Mouse (Mus musculus) frontal cortex, postnatal 14 days (tissue): ENCODE data around the gene Prdm8.

Experiments used
- DNase-seq, 2 experiments: peaks; one replicate each; pipeline ENCODE4 v3.0.0; 2022; ENCODE audit warnings: low spot score in 2 of 2

Prdm8 gene

DNA sequence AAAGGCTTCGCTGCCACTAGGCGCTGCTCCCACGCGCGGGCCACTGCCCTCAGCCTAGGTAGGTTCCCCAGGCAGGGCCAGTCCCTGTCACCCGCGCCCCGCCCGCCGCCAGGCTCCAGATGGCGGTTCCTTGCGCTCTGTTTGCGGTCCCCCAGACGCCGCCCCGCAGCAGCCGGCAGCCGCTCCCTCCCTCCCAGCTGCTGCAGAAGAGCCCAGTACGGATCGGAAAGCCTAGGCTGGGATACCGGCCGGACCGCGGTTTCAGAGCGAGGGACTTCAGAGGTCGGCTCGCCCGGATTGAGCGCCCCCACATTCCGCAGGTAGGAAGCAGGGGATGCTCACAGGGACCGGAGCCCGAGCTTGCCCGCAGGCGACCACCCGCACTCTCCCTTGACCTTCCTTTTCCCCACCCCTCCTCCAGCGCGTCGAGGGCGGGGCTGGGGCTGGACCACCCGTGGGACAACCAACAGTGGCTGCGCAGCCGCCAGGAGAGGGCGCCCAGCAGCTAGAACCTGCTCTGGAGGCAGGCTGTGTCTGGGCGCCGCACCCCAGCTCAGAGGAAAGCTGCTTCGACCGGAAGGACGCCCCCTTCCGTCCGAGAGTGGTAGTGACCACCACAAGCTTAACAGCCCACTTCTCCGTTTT, at the start of gene Prdm8:
Prdm8 (plus strand) TSS at position 19 of the 645 bp plus-strand sequence.
- DNase-seq, result peak; percentile 62 to 67

DNA sequence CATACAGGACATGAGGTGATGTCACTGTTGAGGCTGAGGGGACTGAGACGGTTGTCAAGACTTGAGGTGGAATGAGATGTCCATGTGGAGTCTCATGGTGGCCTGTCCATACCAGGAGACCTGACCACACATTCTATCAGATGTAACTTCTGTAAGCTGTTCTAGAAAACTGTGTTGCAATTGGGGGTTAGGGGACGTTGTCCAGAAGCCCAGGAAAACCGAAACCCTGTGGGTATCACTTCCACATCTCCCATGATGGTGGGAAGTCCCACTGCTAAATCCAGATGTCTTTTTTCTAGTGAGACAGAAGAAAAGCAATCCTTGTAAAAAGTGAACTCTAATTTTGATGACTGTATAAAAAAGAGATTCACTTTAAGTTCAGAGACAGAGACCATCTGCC, 39.9 kb upstream of the Prdm8 start:
- DNase-seq, result no peak

DNA sequence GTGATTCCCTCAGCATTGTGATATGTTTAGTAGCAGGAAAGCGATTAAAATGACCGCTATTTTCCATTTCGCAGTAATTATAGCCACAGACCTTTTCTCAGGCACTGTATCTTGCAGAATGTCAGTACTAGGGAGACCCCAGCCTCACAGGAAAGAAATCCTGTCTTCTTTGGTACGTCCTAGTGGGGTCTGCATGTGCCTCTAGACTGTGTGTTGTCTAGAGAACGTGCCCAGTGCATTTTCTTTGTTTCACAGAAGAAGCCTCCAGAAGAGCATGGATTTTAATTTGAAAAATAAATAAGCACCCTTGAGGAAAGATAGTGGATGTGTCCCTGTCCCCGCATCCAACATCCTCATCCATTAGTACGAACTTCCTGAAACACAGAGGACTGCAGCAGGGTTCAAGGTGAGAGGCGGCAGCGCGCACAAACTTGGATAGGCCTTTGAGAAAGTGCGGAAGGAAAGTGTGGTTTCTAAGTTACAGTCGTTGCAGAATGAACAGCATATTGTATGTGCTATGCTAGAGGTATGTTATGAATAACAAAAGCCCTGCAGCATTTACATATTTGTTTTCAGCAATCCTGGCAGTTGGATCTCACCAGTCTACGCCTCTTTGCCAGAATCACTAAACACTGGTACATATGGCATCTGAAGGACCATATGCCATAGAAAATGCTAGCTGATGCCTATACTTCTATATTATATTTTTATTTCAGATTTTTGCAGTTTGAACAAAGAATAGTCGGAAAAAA, 28.3 kb upstream of the Prdm8 start:
- no peak for DNase-seq

DNA sequence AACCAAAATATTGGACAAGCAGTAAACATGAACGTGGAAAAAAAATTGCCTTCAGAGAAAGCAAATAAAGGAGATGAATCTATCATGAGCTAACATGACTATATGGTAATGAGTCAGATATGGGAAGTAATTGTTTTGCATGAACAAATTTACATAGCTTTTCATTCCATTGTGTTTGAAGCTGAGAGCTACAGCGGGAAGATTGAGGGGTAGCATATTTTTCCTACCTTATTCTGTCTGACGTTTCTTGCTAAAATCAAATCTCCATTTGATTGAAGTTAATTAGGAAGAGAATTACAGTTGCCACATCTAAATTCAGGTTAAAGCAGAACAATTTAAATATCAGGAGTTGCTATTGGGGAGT, 27.7 kb upstream of the Prdm8 start:
- DNase-seq, result no peak

DNA sequence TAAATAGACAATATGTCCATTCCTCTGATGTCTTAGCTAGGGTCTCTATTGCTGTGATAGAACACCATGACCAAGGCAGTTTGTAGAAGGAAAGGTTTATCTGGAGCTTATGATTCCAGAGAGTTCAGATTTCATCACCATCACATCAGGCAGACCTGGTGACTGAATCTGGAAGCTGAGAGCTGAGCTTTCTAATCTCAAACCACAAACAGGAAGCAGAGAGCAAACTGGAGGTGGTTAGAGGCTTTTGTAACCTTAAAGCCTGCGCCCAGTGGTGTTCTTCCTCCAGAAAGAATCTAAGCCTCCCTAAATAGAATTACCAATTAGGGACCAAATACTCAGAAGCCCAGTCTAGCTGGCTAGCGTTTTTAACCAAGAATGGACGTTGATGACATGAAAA, 20.1 kb upstream of the Prdm8 start:
- DNase-seq, result no peak

DNA sequence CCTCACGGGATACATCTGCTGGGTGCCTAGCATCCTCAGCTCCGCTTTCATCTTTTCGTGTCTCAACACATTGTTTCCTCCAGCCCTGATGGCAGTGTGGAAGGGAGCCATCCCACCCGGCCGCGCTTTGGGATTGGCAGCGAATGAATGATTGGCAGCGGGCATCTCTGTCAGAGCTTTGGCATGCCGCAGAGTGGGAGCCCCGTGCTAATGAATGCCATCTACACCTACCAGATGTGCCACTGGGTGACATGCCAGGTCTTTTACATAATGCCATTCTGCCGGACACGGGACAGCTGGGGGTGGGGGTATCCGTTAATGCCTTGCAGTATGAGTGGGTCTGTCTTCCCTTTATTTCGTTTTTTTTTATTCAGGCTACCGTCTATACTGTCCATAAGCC, 882 bp upstream of the Prdm8 start:
- no peak for DNase-seq

DNA sequence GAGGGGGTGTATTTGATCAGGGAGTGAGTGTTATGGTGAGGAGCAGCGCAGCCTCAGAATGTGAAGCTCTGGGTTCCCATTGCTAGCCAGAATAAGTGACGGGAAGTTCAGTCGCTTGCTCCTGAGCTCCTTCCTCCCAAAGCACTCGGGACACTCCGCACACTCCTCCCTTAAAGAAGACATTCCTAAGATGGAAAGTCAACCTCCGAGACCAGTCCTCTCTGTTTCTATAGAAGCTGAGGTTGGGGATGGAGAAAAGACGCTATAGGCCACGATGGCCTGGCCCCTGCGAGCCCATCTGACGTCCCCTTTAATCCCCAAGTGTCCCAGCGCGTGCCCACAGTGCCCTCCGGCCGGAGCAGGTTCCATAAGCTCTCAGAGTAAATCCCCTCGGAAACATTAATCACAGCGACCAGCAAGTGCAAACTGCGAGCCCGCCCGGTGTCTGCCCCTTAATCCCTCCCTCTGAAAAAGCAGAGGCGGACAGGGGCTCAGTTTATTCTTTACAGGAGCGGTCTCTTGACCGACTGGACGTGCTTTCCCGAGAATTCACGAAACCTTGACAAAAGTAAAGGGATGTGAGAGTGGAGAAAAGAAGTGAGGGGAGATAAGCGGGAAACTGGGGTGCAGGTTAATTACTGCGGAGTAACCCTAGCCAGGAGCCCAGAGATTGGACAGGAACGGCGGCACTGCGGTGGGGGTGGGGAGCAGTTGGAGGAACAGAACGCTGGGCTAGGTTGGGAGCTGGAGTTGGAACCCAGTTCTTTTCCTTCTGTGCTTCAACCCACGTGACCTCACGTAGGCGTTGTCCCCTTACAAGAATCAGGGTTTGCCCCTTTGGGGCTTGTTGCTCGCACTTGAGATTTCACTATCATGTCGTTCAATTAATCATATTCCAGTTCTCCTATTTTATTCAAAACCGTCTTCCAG, 1.6 kb downstream of the Prdm8 start:
- no peak for DNase-seq

DNA sequence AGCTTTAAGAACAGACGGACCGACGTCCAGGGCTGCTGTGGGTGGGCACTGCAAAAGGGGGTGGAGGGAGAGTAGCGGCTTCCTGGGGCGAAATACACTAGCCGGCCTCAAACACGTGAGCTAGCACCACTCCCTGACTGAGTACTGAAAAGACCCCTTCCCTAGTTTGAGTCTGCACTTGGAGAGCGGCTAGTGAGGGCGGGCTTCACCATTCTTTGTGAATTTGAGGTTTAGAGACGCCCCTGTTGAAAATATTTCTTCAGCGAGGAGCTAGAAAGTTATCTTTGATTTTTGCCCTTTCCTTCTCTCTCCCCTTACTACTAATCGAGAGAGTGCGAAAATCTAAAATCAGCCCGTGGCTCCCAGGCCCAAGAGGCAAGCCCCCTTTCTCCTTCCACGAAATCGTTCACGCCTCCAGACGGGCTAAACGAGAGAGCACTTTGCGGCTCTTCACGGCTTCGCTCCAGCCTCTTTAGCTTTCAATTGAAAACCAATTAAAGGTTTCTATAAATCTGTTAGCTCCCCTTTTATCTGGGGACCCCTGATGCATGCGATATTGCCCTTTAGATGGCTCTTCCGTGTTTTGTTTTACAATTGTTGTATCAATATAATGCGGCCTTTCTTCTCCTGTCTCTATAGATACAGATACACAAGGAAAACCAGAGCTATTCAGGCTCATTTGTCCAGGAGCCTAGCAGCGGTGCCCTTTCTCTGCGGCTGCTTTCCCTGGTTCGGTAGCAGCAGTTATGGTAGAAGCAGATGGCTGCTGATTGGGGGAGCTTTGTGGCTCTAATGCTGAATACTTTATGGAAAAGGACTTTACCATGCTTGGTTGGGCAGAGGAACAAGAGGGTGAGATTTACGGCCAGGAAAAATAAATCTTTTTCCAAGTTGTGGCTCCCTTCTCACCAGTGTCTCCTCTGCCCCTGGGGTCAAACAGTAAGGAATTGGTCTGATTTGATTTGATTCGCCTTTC, 2.7 kb downstream of the Prdm8 start:
- no peak for DNase-seq

DNA sequence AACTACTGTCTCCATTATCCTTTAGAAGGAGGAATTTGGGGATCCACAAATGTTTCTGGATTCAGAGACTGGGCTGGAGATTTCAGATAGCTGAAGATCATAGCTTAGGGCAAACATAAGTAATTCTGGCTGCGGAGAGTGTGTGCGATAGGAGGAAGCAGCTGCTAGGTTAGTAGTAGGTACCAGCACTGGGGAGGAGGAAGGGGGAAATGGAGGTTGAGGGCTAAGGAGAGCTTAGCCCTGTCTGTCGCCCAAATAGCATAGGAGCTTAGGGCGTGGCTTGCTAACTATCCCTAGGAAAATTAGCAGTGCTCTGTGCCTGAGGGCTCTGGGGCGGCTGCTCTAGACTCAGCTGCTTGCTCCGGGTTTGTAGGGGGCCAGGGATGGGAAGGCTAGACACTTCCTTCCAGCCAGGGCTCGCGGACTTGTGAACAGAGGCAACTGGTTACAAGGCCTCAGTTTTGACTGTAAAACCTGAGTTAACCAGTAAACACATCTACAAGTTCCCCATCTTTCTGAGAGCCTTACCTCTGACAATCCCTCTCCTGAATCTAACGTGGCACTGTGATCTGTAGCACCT, 4.7 kb downstream of the Prdm8 start:
- no peak for DNase-seq

DNA sequence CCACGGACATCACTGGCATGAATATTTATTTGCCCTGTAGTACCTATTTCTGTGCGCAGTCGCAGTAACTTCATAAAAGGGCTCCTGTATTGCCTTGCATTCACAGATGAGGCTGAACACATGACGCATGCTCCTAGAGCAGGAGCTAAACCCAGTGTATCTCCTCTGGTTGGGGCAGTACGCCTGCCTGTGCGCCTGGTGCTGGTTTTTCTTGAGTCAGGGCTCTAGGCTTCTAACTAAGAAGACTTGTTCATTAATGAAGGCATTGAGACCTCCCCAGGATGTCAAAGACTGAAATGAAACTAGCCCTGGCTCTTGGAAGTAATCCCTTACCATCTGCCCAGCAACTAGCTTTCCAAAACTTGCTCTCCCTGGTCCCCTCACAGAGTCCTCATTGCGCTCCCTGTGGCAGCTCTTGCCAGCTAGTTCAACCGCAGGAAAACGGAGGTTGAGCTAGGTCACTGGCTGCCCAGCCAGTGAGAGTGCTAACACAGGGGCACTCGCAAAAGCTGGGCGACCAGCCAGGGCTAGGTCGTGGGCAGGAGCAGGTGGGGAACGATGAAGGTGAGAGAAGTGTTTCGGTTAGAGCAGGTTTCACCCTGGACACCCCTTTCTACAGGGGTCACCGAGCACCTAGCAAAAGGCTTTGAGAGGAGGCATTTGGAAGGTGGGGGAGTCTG, 5.6 kb downstream of the Prdm8 start:
- DNase-seq, result no peak

DNA sequence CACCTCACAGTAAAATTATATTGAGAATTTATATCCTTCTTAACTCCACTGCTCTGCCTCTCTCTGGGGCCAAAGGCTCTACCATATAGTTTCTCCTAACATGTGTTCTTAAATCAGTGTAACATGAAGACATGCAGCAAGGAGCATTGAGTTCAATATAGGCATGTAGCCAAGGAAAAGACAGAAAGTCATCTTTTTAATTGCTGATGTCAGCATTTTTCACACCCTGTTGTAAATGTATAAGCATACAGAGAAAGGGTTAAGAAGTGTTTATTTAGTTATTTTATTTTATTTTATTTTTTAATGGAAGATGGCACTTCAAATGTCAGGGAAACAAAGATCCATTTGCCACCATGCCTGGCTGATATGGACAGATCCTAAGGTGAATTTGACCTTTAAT, 6.7 kb downstream of the Prdm8 start:
- DNase-seq, result no peak

DNA sequence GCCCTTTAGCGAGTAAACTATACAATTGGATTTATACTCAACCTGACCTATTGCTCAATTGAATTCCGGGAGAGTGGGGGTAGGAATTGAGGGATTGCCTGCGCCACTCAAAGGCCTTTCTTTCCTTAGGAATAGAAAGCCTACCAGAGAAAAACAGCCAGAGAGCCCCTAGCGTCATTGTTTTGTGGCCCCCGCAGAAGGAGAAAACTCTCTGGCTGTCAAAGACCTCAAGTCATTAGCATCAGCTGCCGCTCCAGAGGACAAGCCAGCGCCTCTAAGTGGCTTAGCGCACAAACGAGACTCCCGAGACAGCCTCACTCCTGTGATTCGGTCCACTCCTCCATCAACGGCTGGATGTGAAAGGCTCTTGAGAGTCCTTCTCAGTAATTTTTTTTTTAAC, 12.6 kb downstream of the Prdm8 start:
- DNase-seq, result no peak

DNA sequence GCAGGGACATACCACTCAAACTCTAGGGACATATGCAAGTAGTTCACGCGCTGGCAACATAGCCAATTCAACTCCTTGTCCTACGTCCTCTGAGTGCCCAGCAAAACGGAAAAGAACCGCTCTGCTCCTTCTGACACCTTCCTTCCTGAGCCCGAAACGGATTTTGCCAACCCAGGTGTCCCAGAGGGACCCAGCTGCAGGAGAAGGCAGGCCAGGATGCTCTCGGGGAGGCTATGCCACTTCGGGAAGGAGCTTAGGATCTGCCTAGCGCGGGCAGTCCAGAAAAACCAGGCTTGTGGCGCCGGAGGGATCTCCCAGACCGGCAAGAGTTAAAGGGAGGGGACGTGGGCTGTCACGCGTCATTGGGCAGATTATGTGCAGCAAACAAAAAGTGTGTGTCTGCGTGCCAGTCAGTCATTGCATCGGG, 13.5 kb downstream of the Prdm8 start:
- peak; percentile 44 to 50 for DNase-seq

DNA sequence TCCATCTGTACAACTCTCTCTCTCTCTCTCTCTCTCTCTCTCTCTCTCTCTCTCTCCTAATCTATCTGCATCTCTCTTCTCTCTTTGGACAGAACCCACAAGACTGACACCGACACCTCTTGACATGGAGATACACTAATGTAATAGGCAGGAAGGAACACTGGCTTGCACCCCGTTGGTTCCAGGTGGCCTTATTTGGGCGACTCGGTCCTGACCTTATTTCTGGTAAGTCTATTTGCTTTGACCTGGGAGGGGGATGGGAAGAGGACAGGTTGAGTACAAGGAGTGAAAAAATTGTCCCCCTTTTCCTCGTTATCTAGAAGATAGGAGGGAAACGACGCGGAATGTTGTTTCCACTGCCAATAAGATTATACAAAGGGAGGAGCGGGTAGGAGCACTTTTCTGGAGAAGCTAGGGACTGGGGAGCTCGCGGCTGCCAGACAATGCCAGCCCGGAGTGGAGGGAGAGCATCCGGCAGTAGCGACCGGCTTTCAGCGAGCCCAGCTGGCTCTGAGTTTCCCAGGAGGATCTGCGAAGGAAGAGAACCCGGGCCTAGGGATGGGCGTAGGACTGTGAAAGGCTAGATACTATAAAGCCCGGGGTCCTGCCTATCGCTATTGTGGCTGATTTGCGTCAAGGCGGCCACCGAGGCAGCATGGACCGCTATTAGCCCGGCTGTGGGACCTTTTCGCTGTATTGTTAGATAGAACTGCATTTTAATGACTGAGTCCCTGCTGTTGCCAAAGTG, 14.1 kb downstream of the Prdm8 start:
- DNase-seq, result no peak

DNA sequence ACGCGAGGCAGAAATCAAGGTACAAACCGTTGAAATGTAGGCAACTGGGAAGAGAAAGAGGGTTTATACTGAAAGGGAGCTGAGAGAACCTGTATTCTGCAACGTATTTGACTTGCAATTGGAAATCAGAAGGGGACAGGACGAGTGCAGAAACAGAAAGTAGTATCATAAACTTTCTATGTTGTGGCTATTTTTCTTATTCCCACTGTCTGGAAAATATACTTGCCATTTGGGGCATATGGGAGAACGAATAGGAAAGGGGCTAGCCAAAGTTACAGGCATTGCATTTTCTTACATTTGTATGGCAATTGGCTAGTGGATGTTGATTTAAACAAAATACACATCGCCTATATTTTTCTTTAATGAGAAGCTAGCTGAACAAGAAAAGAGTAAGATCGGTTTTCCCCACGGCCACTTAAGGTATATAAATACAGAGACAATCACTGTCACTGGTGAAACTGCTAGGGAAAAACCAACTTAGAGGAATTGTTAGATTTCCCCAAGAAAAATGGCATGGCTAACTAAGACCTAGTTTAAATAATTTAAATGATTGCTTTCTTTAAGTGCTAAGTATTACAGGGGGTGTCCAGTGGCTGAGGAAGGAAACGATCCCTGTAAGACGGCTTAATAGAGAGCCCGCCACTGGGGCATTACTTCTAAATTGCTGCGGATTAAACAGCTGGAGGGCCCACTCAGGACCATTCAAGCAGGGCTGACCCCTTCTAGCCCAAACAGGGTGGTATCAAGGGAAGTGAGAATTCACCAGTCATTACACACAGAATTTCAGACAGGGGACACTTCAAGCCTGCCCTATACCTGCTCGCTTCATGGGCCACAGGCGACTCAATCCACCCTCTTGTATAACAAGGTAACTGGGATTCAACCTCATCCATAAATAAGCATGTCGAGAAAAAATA, 14.9 kb downstream of the Prdm8 start:
- no peak for DNase-seq

DNA sequence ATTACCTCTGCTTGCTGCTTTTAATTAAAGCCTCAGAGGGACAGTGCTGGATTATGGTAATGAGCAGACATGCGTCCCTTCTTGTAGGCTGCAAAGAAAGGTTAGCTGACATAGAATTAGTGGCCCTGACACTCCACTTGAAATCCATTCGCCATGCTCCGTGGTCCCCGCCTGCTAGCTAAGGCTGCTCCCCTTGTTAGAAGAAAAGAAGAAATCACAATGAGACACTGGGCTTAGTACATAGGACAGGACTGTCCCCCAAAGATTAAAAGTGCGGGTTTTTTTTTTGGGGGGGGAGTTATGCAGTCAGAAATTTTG, 15.6 kb downstream of the Prdm8 start:
- DNase-seq, result no peak

DNA sequence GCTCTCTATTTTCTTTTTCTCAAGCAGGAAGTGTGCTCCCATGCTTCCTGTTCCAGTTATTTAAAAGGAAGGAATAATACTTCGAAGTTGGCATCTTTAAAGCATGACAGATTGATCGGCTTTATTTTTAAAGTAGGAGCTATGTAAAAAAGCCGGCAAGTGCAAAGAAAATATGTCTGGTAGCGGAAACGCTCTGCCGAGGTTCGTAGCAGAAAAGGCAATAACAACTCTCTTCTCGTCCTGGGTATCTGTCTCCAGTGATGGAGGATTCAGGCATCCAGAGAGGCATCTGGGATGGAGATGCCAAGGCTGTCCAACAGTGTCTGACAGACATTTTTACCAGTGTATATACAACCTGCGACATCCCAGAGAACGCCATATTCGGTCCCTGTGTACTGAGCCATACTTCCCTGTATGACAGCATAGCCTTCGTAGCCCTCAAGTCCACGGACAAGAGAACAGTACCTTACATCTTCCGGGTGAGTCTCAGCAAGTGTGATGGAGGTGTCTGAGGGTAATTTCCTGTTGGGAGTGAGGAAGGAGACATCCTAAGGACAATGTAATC, 16.1 kb downstream of the Prdm8 start:
- no peak for DNase-seq

DNA sequence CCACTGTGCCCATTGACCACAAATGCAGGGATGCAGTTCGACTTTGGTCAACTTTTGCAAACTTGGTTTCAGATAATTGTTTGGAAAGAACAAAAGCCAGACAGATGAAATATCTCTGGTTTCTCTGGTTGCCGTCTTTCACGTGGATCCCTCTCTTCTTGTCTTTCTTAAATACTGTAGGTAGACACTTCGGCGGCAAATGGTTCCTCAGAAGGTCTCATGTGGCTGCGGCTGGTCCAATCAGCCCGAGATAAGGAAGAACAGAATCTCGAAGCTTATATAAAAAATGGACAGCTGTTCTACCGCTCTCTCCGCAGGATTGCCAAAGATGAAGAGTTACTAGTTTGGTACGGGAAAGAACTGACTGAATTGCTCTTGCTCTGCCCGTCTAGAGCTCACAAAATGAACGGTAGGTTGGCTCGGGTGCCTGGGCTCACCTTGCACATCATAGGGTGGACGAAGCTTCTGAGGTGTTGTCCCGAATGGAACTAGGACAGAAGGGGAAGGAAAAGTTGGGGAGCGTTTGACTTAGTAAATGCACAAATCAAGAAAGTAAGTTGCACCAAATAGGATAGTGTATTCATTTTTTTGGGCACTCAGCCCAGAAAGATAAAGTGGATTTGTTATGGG, 17.4 kb downstream of the Prdm8 start:
- DNase-seq, result no peak
